Mouse (Mus musculus): ENCODE measurements at regions not wholly inside any gene's neighbourhood (a gene's known extent, or its start where the extent isn't known, plus 50 kb on each side); places are given as distances from the start of the nearest gene placed in this dataset.

DNA sequence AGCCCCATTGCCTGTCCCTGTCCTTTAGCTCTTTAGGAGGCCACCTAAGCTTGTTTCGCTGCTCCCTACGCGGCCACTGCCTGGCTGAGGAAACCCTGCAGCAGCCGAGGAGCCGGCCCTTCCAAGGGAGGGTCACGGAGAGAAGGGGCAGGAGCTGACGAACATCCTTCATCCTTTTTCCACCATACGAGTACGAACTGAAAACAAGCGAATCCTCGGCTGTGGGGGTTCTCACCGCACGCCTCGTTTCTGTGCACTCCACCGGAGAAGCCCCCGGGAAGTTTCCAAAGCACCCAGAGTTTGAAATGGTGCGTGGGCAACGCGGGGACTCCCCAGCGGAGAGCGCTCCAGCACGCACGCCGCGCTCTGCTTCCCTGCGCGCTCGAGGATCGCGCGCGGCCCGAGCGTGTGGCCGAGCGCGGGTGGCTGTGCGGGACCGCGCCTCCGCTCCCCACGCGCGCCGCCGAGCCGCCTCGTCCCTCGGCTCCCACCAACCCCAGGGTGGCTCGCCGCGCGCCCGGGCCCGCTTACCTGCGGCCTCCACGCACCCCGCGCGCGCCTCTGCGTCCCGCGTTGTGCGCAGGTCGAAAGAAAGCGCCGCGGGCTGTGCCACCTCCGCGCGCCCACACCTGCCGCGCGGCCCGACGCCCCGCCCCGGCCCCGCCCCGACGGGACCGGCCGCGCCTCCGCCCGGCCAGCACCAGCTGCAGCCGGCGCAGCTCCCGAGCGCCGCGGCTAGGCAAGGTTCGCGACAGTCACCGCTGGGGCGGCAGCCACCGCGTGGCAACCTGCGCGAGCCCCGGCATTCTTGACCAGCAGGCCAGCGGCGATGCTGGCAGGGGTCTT lies 58.1 kb upstream of the Ifne start:
- TF ChIP-seq CTCF (IDR thresholded peaks at IDR 0.05; ENCODE audit: extremely low read depth, insufficient read depth, insufficient read length, insufficient replicate concordance) (no peak), POLR2A (IDR thresholded peaks at IDR 0.05; ENCODE audit: low read depth, low read length) (no peak)
